Mouse (Mus musculus) midbrain, postnatal 0 days (tissue): ENCODE data around the gene Zbtb44. TPM values are rescaled to one million over a fixed set of nuclear protein-coding genes. Genes with fewer than 3 reads are reported as not detected.

Experiments
- ATAC-seq: fragments of 200-750 bp; cut with Nextera tagmentation; 2 replicates; pipeline ENCODE4 v1.8.0; 2017; ENCODE audit warnings: moderate number of reproducible peaks, mild to moderate bottlenecking, moderate TSS enrichment, moderate library complexity; ENCODE audit not compliant: low FRiP score
- DNase-seq: peaks from one replicate; pipeline ENCODE4 v3.0.0-alpha.2; 2015; ENCODE audit warnings: low spot score
- H3K27ac ChIP-seq: fragments of 300-500 bp; sonication (generic); 2 replicates; pipeline ENCODE4 v1.5.1; 2014; ENCODE audit warnings: low read depth, mild to moderate bottlenecking, low read length, mixed read lengths
- H3K27me3 ChIP-seq: fragments of 300-500 bp; sonication (generic); 2 replicates; pipeline ENCODE4 v1.6.1; 2014; ENCODE audit warnings: low read length, control low read depth, mixed read lengths; ENCODE audit not compliant: insufficient read depth
- H3K36me3 ChIP-seq: fragments of 300-500 bp; sonication (generic); 2 replicates; pipeline ENCODE4 v1.6.1; 2014; ENCODE audit warnings: low read length, control low read depth, mixed read lengths; ENCODE audit not compliant: insufficient read depth
- H3K4me1 ChIP-seq: fragments of 300-500 bp; sonication (generic); 2 replicates; pipeline ENCODE4 v1.6.1; 2014; ENCODE audit warnings: mild to moderate bottlenecking, control low read depth, antibody characterized with exemption, low read length, mixed read lengths; ENCODE audit not compliant: insufficient read depth
- H3K4me2 ChIP-seq: fragments of 300-500 bp; sonication (generic); 2 replicates; pipeline ENCODE4 v1.6.1; 2014; ENCODE audit warnings: low read depth, mild to moderate bottlenecking, low read length, mixed read lengths; ENCODE audit not compliant: poor library complexity, severe bottlenecking
- H3K4me3 ChIP-seq: fragments of 300-500 bp; sonication (generic); 2 replicates; pipeline ENCODE4 v1.5.1; 2014; ENCODE audit warnings: low read depth, mild to moderate bottlenecking, low read length, moderate library complexity
- H3K9ac ChIP-seq: fragments of 300-500 bp; sonication (generic); replicated peaks from 2 replicates; pipeline ENCODE4 v1.6.1; 2014; ENCODE audit warnings: mild to moderate bottlenecking, low read length, moderate library complexity, mixed read lengths; ENCODE audit not compliant: poor library complexity, severe bottlenecking
- H3K9me3 ChIP-seq: fragments of 300-500 bp; sonication (generic); 2 replicates; pipeline ENCODE4 v1.6.1; 2016; ENCODE audit warnings: low read length, control low read depth
- CTCF ChIP-seq: IDR thresholded peaks from 2 replicates; pipeline ENCODE4 v1.5.1; 2016; ENCODE audit warnings: antibody characterized with exemption, mild to moderate bottlenecking
- WGBS: fragments of 180-500 bp; shearing (Covaris S2); extraction: QIAGEN DNeasy Blood & Tissue Kit; methylation state at CpG from one replicate; pipeline ENCODE4 v1.1.7; 2014; 5-methylcytosine and 5-hydroxymethylcytosine counted together
- polyA plus RNA-seq: library from polyadenylated mRNA; unstranded; fragments of >200 nt; fragmentation: Nextera tagmentation; extraction: Ambion mirVana; gene quantifications from 2 replicates; pipeline ENCODE4 v1.2.1, GENCODE M21; 2015
- total RNA-seq: library from RNA; depleted of rRNA; stranded (reverse); fragments of >200 nt; gene quantifications from 2 replicates; pipeline ENCODE4 v1.2.3, GENCODE M21; 2014

The Zbtb44 gene
- total and polyA plus RNA-seq, 2 experiments from 2014 or later, result 3.6 to 14.2 TPM

- WGBS, result 74% methylated on average over 6 of the region's 6 CpGs
- Histone ChIP-seq H3K4me1 (no peaks in the 10 kb centered on the region), H3K9me3 (no peaks in the 10 kb centered on the region), H3K27me3 (no peaks in the 10 kb centered on the region), H3K27ac (no peak overlapping the region), H3K4me3 (no peak overlapping the region), H3K36me3 (no peaks in the 10 kb centered on the region), H3K9ac (no peak overlapping the region), H3K4me2 (no peak overlapping the region)
- no peak; the same call in 1 of the 2 replicates for TF ChIP-seq CTCF
- DNase-seq (no peak), ATAC-seq (no peak)
These were observed 67.7 kb downstream of the Zbtb44 start for GRCm38 (mm10) chr9:31098118-31098517.

- Histone ChIP-seq H3K27me3 (no peaks in the 10 kb centered on the region), H3K4me2 (no peak overlapping the region)
These were observed 78.0 kb downstream of the Zbtb44 start for GRCm38 (mm10) chr9:31108464-31108863.

GRCm38 (mm10) chr9:31115586-31115985, 85.1 kb downstream of the Zbtb44 start:
- H3K9ac ChIP-seq, result no peak overlapping the region
- no peak overlapping the region for H3K27ac ChIP-seq
- DNase-seq (no peak), ATAC-seq (no peak)
- H3K9me3 ChIP-seq, result no peaks in the 10 kb centered on the region
- H3K36me3 ChIP-seq, result no peaks in the 10 kb centered on the region
- no peaks in the 10 kb centered on the region for H3K27me3 ChIP-seq
- H3K4me1 ChIP-seq, result no peaks in the 10 kb centered on the region
- H3K4me3 ChIP-seq, result no peak overlapping the region
- TF ChIP-seq CTCF, result no peak
- H3K4me2 ChIP-seq, result no peak overlapping the region

More at GRCm38 (mm10) chr9:31108464-31108863, 78.0 kb downstream of the Zbtb44 start:
- no peak for TF ChIP-seq CTCF
- H3K36me3 ChIP-seq, result no peaks in the 10 kb centered on the region
- no peak overlapping the region for H3K27ac ChIP-seq
- no peaks in the 10 kb centered on the region for H3K4me1 ChIP-seq
- 90% methylated on average over 8 of the region's 8 CpGs for WGBS
- no peak overlapping the region for H3K9ac ChIP-seq
- no peak overlapping the region for H3K4me3 ChIP-seq
- no peak for DNase-seq
- no peaks in the 10 kb centered on the region for H3K9me3 ChIP-seq
- no peak for ATAC-seq

GRCm38 (mm10) chr9:31117088-31117487, 86.6 kb downstream of the Zbtb44 start:
- Histone ChIP-seq H3K4me1 (no peaks in the 10 kb centered on the region), H3K9me3 (no peaks in the 10 kb centered on the region), H3K4me3 (no peak overlapping the region), H3K4me2 (no peak overlapping the region), H3K27me3 (no peaks in the 10 kb centered on the region), H3K36me3 (no peaks in the 10 kb centered on the region), H3K27ac (no peak overlapping the region), H3K9ac (no peak overlapping the region)
- WGBS, result 92% methylated on average over 11 of the region's 11 CpGs
- no peak for DNase-seq
- no peak for TF ChIP-seq CTCF
- no peak for ATAC-seq

- no peaks in the 10 kb centered on the region for H3K36me3 ChIP-seq
- H3K4me2 ChIP-seq, result no peak overlapping the region
- H3K9me3 ChIP-seq, result no peaks in the 10 kb centered on the region
- DNase-seq (no peak), ATAC-seq (no peak)
- no peak overlapping the region for H3K9ac ChIP-seq
- TF ChIP-seq CTCF, result no peak
- WGBS, result 91% methylated on average over 6 of the region's 6 CpGs
- no peak overlapping the region for H3K27ac ChIP-seq
- H3K4me3 ChIP-seq, result no peak overlapping the region
- no peaks in the 10 kb centered on the region for H3K27me3 ChIP-seq
- no peaks in the 10 kb centered on the region for H3K4me1 ChIP-seq
These were observed 87.0 kb downstream of the Zbtb44 start for GRCm38 (mm10) chr9:31117488-31117887.

- no peak overlapping the region for H3K27ac ChIP-seq
- WGBS, result 47% methylated on average over 11 of the region's 11 CpGs
- H3K4me1 ChIP-seq, result no peaks in the 10 kb centered on the region
- no peaks in the 10 kb centered on the region for H3K36me3 ChIP-seq
- H3K9me3 ChIP-seq, result no peaks in the 10 kb centered on the region
- ATAC-seq (no peak), DNase-seq (no peak)
- no peak overlapping the region for H3K9ac ChIP-seq
- H3K27me3 ChIP-seq, result no peaks in the 10 kb centered on the region
- H3K4me2 ChIP-seq, result no peak overlapping the region
- H3K4me3 ChIP-seq, result no peak overlapping the region
- no peak for TF ChIP-seq CTCF
These were observed 88.3 kb downstream of the Zbtb44 start for GRCm38 (mm10) chr9:31118520-31119298.
